Mouse (Mus musculus): ENCODE data around the gene Arpin. TPM values are rescaled to one million over a fixed set of nuclear protein-coding genes. Genes with fewer than 3 reads are reported as not detected.

The Arpin gene
- polyA plus RNA-seq, 1 experiment from 2014 or later = 35.5 TPM

DNA sequence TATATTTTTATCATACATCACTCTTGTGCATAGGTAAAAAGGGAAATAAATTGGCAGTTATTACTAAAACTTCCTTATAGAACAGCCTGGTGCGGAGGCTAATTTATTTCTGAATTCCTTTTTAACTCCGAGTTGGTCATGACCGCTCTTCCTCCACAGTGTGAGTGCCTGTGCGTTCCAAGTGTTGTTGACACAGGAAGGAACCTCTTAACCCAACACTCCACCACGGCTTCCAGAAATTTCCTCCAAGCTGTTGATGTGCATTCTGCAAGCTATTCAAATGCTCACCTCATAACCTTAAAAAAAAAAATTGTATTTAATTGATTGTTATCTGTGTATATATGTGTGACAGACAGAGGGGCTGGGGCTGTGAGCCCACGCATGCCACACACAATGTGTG is 15.1 kb upstream of the Arpin start:
- WGBS = 70% methylated on average over 6 of the region's 6 CpGs
- no peak overlapping the region for H3K4me3 ChIP-seq (ENCODE audit: low read length)
- no peaks in the 10 kb centered on the region for H3K4me1 ChIP-seq (ENCODE audit: control insufficient read depth, insufficient read depth, low read length)
- no peaks in the 10 kb centered on the region for H3K9me3 ChIP-seq (ENCODE audit: control insufficient read depth, low read length)
- no peaks in the 10 kb centered on the region for H3K27me3 ChIP-seq (ENCODE audit: control insufficient read depth, insufficient read depth, low read length)
- ATAC-seq (ENCODE audit: low FRiP score, low TSS enrichment) = no peak
- no peaks in the 10 kb centered on the region for H3K36me3 ChIP-seq (ENCODE audit: control insufficient read depth, insufficient read depth, low read length)
- H3K4me2 ChIP-seq (replicated peaks; ENCODE audit: low read depth, low read length) = no peak overlapping the region
- H3K27ac ChIP-seq (ENCODE audit: low read depth, low read length) = no peak overlapping the region
- H3K9ac ChIP-seq (ENCODE audit: low read depth, low read length) = no peak overlapping the region

DNA sequence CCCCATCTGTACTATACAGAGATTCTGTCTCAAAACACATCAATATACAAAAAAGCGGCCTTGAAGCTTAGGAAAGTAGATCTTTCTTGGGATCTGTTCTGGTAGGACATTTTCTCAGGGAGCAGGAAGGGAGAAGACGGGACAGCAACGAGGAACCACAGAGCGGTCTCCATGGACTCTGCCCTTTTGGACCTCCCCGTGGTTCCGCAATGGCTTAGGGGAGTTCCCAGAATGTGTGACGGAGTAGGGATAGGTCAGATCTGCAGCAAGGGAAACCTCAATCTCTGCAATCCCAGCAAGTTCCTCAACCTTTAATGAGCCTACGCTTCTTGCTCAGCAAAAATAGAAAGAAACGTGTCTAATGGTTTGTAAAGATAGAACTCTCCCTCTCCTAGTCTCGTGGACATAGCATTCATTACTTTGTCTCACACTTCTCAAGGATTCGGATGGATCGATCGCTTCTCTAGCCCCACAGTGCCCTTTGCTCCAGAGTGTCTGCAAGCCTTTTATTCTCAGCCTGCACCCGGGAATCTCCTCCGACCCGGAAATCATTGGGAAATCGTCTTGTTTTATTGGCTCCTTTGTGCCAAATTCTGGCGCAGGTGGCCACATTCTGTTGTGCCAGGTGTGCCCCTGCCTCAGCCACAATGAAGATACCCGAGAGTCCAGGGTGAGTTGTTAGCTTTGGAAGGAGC is 499 bp upstream of the Arpin start:
- Histone ChIP-seq H3K27me3 (ENCODE audit: control insufficient read depth, insufficient read depth, low read length) (no peaks in the 10 kb centered on the region), H3K27ac (ENCODE audit: low read depth, low read length) (peak overlapping the region; percentile 66; the same call in 1 of the 2 replicates), H3K4me3 (ENCODE audit: low read length) (peak overlapping the region; percentile 54), H3K4me2 (replicated peaks; ENCODE audit: low read depth, low read length) (peak overlapping the region; percentile 74), H3K9ac (ENCODE audit: low read depth, low read length) (peak overlapping the region; percentile 66), H3K9me3 (ENCODE audit: control insufficient read depth, low read length) (no peaks in the 10 kb centered on the region), H3K4me1 (ENCODE audit: control insufficient read depth, insufficient read depth, low read length) (peaks cover 12% of the 10 kb centered on the region; the same call in 1 of the 2 replicates), H3K36me3 (ENCODE audit: control insufficient read depth, insufficient read depth, low read length) (no peaks in the 10 kb centered on the region)
- peak; percentile 49; the same call in 1 of the 2 replicates for ATAC-seq (ENCODE audit: low FRiP score, low TSS enrichment)
- WGBS = 9% methylated on average over 19 of the region's 19 CpGs

DNA sequence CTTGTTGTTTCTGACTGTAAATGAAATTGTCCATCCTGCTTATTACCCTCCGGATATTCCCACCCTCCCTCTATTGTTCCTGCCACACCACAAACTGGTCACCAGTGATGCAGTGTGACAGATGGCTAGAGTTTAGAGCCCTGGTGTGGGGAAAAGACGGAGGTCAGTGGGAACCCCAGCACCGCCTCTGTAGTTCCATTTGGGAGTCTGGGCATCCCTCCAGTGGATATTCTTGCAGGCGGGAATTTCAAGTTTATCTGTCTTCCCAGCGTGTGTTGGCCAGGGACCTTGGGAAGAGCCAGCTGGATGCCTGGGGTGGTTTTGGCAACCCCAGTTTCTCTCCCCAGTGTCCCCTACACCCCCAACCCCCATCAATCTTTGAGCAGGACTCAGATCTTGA is 698 bp downstream of the Arpin start:
- Histone ChIP-seq H3K36me3 (ENCODE audit: control insufficient read depth, insufficient read depth, low read length) (peaks cover 3% of the 10 kb centered on the region; the same call in 1 of the 2 replicates), H3K27ac (ENCODE audit: low read depth, low read length) (peak overlapping the region; percentile 66; the same call in 1 of the 2 replicates), H3K4me3 (ENCODE audit: low read length) (peak overlapping the region; percentile 54), H3K4me1 (ENCODE audit: control insufficient read depth, insufficient read depth, low read length) (peaks cover 12% of the 10 kb centered on the region; the same call in 1 of the 2 replicates), H3K9ac (ENCODE audit: low read depth, low read length) (peak overlapping the region; percentile 66), H3K27me3 (ENCODE audit: control insufficient read depth, insufficient read depth, low read length) (no peaks in the 10 kb centered on the region), H3K4me2 (replicated peaks; ENCODE audit: low read depth, low read length) (peak overlapping the region; percentile 74), H3K9me3 (ENCODE audit: control insufficient read depth, low read length) (no peaks in the 10 kb centered on the region)
- WGBS = 44% methylated on average over 5 of the region's 5 CpGs
- no peak; the same call in 1 of the 2 replicates for ATAC-seq (ENCODE audit: low FRiP score, low TSS enrichment)

DNA sequence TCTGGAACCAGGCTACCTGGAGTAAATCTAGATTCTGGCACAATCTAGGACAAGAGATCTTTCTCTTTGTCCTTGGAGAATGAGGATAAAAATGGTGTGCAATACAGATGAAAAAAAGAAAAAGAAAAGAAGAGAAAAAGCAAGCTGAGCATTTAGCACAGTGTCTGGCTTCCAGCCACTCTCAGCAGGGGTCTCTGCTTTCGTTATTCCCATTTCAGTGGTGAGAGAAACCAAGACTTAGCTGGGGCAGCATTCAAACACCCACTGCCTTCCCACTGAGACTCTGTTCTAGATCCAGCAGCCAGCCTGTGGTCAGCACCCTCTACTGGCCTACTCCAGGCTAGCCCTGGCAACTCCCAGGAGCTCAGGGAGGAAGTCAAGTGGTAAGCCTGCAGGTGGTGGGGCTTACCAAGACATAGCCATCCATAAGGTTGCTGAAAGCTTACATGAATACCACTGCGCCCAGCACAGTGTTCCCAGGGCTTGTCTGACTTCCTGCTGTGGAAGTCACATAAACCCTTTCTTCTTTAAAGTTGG is 6.6 kb downstream of the Arpin start:
- peaks cover 26% of the 10 kb centered on the region for H3K36me3 ChIP-seq (ENCODE audit: control insufficient read depth, insufficient read depth, low read length)
- no peak overlapping the region for H3K9ac ChIP-seq (ENCODE audit: low read depth, low read length)
- no peak overlapping the region for H3K4me3 ChIP-seq (ENCODE audit: low read length)
- H3K27me3 ChIP-seq (ENCODE audit: control insufficient read depth, insufficient read depth, low read length) = no peaks in the 10 kb centered on the region
- ATAC-seq (ENCODE audit: low FRiP score, low TSS enrichment) = no peak
- no peak overlapping the region for H3K4me2 ChIP-seq (replicated peaks; ENCODE audit: low read depth, low read length)
- no peaks in the 10 kb centered on the region for H3K9me3 ChIP-seq (ENCODE audit: control insufficient read depth, low read length)
- no peaks in the 10 kb centered on the region for H3K4me1 ChIP-seq (ENCODE audit: control insufficient read depth, insufficient read depth, low read length)
- 100% methylated on average over 2 of the region's 2 CpGs for WGBS
- H3K27ac ChIP-seq (ENCODE audit: low read depth, low read length) = no peak overlapping the region

DNA sequence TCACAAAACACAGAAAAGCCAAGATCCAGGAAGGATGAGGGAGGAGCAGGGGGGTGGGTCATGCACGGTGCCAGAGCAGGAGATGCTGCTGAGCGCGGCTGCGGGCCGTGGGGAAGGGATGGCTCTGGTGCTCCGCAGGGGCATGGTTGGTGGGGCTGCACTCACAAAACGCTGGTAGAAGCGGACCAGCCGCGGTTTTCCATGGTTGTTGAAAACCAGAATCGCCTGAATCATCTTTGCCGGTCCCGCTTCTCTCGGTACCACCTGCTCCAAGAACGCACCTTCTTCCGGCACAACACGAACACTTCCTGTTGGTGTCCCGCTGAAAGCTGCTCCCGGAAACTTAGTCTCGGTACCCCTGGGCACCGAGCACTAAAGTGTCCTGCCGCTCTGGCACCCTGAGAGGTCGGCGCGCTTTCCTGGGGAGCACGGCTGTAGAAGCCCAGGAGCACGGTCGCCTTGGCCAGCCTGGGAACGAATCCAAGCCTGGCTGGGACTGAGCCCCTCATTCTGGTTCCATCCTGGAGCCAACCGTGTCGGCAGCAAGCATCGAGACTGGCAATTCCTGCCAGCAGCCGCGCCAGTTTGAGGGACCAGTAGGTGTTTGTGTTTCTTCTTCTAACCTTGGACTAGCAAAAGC is 14.7 kb downstream of the Arpin start, which contains the start of gene Ap3s2:
TSS of gene Ap3s2 (minus strand) at position 306 of the 640 bp plus-strand sequence.
- Histone ChIP-seq H3K27me3 (ENCODE audit: control insufficient read depth, insufficient read depth, low read length) (no peaks in the 10 kb centered on the region), H3K36me3 (ENCODE audit: control insufficient read depth, insufficient read depth, low read length) (peaks cover 2% of the 10 kb centered on the region; the same call in 1 of the 2 replicates), H3K4me2 (replicated peaks; ENCODE audit: low read depth, low read length) (peak within 1 kb of the TSS; percentile 54), H3K4me1 (ENCODE audit: control insufficient read depth, insufficient read depth, low read length) (peaks cover 6% of the 10 kb centered on the region), H3K9ac (ENCODE audit: low read depth, low read length) (peak within 1 kb of the TSS; percentile 76), H3K27ac (ENCODE audit: low read depth, low read length) (peak within 1 kb of the TSS; percentile 66; the same call in 1 of the 2 replicates), H3K4me3 (ENCODE audit: low read length) (peak within 1 kb of the TSS; percentile 85), H3K9me3 (ENCODE audit: control insufficient read depth, low read length) (no peaks in the 10 kb centered on the region)
- WGBS = under 1% methylated on average over 33 of the region's 34 CpGs
- peak; percentile 95 for ATAC-seq (ENCODE audit: low FRiP score, low TSS enrichment)

DNA sequence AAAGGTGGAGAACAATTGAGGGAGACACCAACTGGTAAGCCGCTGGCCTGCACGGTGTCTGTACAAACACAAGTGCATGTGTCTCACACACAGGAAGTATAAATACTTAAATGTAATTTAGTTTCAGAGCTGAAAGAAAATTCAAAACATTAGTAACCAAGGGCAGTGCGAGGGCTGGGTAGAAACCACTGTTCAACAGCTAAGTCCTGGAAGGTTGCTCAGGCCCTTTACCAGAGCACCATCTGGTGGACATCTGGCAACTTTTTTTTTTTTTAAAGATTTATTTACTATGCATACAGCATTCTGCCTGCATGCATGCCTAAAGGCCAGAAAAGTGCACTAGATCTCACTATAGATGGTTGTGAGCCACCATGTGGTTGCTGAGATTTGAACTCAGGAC is 20.6 kb downstream of the Arpin start:
- Histone ChIP-seq H3K36me3 (ENCODE audit: control insufficient read depth, insufficient read depth, low read length) (peaks cover 23% of the 10 kb centered on the region), H3K27ac (ENCODE audit: low read depth, low read length) (no peak overlapping the region), H3K4me2 (replicated peaks; ENCODE audit: low read depth, low read length) (no peak overlapping the region), H3K4me1 (ENCODE audit: control insufficient read depth, insufficient read depth, low read length) (peaks cover under 1% of the 10 kb centered on the region), H3K4me3 (ENCODE audit: low read length) (no peak overlapping the region), H3K27me3 (ENCODE audit: control insufficient read depth, insufficient read depth, low read length) (no peaks in the 10 kb centered on the region), H3K9ac (ENCODE audit: low read depth, low read length) (no peak overlapping the region), H3K9me3 (ENCODE audit: control insufficient read depth, low read length) (no peaks in the 10 kb centered on the region)
- ATAC-seq (ENCODE audit: low FRiP score, low TSS enrichment) = 0 out of 2 replicates have a peak, but pooled peaks have one; percentile 28
- 70% methylated on average over 3 of the region's 3 CpGs for WGBS

DNA sequence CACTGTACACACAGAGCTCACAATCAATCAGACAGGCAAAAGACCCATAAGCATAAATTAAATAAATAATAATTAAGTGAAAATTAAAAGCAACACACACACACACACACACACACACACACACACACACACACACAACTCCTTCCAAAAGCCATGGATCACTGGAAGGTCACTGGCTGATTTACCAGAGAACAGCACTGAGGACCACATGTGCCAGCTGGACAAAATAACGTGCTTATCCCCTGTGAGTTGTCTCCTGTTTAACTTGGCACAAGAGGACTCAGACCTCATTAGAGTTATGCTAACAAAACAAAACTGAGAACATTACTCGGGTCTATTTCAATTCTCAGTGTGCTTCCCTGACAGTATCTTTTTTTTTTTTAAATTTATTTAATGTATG is 27.8 kb downstream of the Arpin start:
- 61% methylated on average over 2 of the region's 2 CpGs for WGBS

DNA sequence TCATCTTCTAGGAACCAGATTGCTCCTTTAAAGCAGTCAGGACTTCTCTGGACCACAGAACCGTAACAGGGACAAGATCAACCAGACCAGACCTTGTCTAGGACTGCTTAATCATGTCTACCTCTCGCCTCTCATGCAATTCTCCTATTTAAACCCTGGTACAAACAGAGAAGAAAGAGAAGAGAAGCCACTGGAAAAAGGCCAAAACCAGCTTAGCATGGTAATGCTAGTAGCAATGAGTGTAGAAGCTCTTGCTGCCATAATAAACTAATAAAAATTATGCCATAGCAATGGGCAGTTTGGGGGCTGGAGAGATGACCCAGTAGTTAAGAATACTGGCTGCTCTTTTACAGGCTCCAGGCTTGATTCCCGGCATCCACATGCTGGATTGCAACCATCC is 28.2 kb downstream of the Arpin start:
- H3K27me3 ChIP-seq (ENCODE audit: control insufficient read depth, insufficient read depth, low read length) = no peaks in the 10 kb centered on the region
- H3K36me3 ChIP-seq (ENCODE audit: control insufficient read depth, insufficient read depth, low read length) = peaks cover 40% of the 10 kb centered on the region
- H3K27ac ChIP-seq (ENCODE audit: low read depth, low read length) = no peak overlapping the region
- H3K9me3 ChIP-seq (ENCODE audit: control insufficient read depth, low read length) = no peaks in the 10 kb centered on the region
- 88% methylated on average over 3 of the region's 3 CpGs for WGBS
- H3K4me2 ChIP-seq (replicated peaks; ENCODE audit: low read depth, low read length) = no peak overlapping the region
- H3K4me1 ChIP-seq (ENCODE audit: control insufficient read depth, insufficient read depth, low read length) = no peaks in the 10 kb centered on the region
- no peak overlapping the region for H3K4me3 ChIP-seq (ENCODE audit: low read length)
- ATAC-seq (ENCODE audit: low FRiP score, low TSS enrichment) = no peak
- H3K9ac ChIP-seq (ENCODE audit: low read depth, low read length) = no peak overlapping the region

More for the DNA sequence above, 27.8 kb downstream of the Arpin start:
- Histone ChIP-seq H3K9ac (ENCODE audit: low read depth, low read length) (no peak overlapping the region), H3K36me3 (ENCODE audit: control insufficient read depth, insufficient read depth, low read length) (peaks cover 35% of the 10 kb centered on the region), H3K27me3 (ENCODE audit: control insufficient read depth, insufficient read depth, low read length) (no peaks in the 10 kb centered on the region), H3K4me3 (ENCODE audit: low read length) (no peak overlapping the region), H3K4me2 (replicated peaks; ENCODE audit: low read depth, low read length) (no peak overlapping the region), H3K4me1 (ENCODE audit: control insufficient read depth, insufficient read depth, low read length) (no peaks in the 10 kb centered on the region), H3K9me3 (ENCODE audit: control insufficient read depth, low read length) (no peaks in the 10 kb centered on the region), H3K27ac (ENCODE audit: low read depth, low read length) (no peak overlapping the region)
- ATAC-seq (ENCODE audit: low FRiP score, low TSS enrichment) = no peak

DNA sequence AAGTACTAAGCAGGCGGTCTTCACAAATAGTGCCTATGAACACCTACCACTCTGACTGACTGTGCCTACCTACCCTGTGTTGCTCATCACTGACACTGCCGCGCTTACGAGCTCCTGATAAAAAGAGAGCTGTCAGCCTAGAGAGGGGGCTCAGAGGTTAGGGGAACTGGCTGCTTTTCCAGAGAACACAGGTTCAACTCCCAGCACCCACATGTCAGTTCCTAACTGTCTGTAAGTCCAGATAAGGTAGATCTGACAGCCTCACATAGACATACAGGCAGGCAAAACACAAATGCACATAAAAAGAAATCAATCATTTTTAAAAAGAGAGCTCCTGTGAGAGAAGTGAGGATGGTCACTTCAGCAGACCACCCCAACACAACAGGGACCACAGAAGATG is 30.0 kb downstream of the Arpin start:
- peaks cover 42% of the 10 kb centered on the region for H3K36me3 ChIP-seq (ENCODE audit: control insufficient read depth, insufficient read depth, low read length)
- H3K4me3 ChIP-seq (ENCODE audit: low read length) = no peak overlapping the region
- no peak for ATAC-seq (ENCODE audit: low FRiP score, low TSS enrichment)
- no peak overlapping the region for H3K27ac ChIP-seq (ENCODE audit: low read depth, low read length)
- no peaks in the 10 kb centered on the region for H3K4me1 ChIP-seq (ENCODE audit: control insufficient read depth, insufficient read depth, low read length)
- H3K9me3 ChIP-seq (ENCODE audit: control insufficient read depth, low read length) = no peaks in the 10 kb centered on the region
- H3K4me2 ChIP-seq (replicated peaks; ENCODE audit: low read depth, low read length) = no peak overlapping the region
- WGBS = 96% methylated on average over 4 of the region's 4 CpGs
- no peaks in the 10 kb centered on the region for H3K27me3 ChIP-seq (ENCODE audit: control insufficient read depth, insufficient read depth, low read length)
- H3K9ac ChIP-seq (ENCODE audit: low read depth, low read length) = no peak overlapping the region

Measured in kidney, embryonic 14.5 days (tissue).